Mouse (Mus musculus) B cell, adult 67 days (primary cell): Measurements from ENCODE around the gene Mtcl1. TPM values are rescaled to one million over a fixed set of nuclear protein-coding genes. Genes with fewer than 3 reads are reported as not detected.

Experiments
- total RNA-seq, 2 experiments: library from RNA; stranded (reverse); gene quantifications; 4 replicates each; pipeline ENCODE4 v1.2.4; 2023

The Mtcl1 gene
- total RNA-seq, result not detected

DNA sequence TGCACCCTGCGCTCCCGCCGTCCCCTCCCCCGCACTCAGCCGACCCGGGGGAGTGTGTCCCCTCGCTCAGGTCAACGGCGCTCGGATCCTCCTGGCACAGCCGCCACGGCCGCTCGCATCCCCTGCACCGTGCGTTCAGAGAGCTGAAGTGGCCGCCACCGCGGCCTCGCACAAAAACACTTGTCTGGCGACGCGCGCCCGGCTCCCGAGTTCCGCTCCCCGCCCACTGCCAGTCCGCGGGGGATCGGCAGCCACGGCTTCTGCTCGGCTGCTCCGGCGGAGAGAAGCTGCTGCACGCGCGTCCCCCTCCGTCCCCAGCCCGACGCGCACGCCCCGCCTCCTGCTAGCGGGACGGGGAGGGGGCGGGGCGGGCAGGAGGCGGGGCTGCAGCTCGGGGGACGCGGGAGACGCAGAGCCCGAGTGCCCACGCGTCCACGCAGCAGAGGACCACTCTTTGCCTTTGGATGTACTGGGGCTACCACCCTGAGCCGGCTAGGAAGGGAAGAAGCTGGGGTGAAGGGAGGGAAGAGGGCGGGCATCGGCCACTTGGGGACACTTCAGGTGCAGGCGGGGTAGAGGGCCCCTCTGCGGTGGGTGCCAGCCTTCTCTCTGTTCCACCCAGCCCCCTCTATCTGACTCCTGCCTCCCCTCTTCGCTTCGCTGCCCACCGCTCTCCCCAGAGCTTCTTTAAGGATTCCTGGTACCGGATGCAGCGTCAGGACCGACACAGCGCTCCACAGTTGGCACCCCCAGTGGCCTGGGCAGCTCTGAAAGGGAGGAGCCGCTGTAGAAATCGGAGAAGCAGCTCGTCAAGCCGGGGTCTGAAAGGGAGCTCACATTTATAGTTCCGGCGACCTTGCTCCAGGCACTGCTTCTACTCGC, at the start of gene Mtcl1:
Gene Mtcl1 (minus strand): TSS at position 291 of the 882 bp plus-strand sequence.

Other genes with a start within 250 kb of the Mtcl1 start
- gene Rab12, start 70.0 kb upstream of the Mtcl1 start, total RNA-seq, result 10 to 100 TPM; 50.2 to 53.9 TPM
- gene Themis3, start 144.9 kb upstream of the Mtcl1 start, total RNA-seq, result under 1 TPM in 1 of 2 experiments, not detected in 1; 0.77 TPM